Comparison of ENCODE assay signal across 30 mouse cellular contexts in genomic region chr10:27007364-27007763, GRCm38 (mm10).
A peak's percentile ranks its signal among the peaks of the same experiment; 100 is the strongest.
DNase-seq lines count a peak whose midpoint lies in the region; ATAC-seq and TF ChIP-seq lines count a peak whose summit lies in the region.
"Had no signal": no experiment of that assay in that cellular context is flagged by ENCODE, and none has a peak within 500 bp of the region (broad histone marks: within the 10 kb centered on the region; RNA-seq: fewer than 3 reads in every experiment).

No protein-coding gene starts in this region.

- TF ChIP-seq CTCF in forebrain, postnatal 0 days (IDR thresholded peaks at IDR 0.05; ENCODE audit: low read depth) = no peak

- H3K27me3 ChIP-seq in forebrain, postnatal 0 days (ENCODE audit: insufficient read depth, low read length) = no peaks in the 10 kb centered on the region
- no peaks in the 10 kb centered on the region for H3K27me3 ChIP-seq in forebrain, embryonic 10.5 days (ENCODE audit: poor library complexity, severe bottlenecking)
- no peaks in the 10 kb centered on the region for H3K27me3 ChIP-seq in midbrain, embryonic 13.5 days
- H3K27me3 ChIP-seq in midbrain, embryonic 11.5 days (ENCODE audit: control insufficient read depth, insufficient read depth, low read length) = no peaks in the 10 kb centered on the region
- no peaks in the 10 kb centered on the region for H3K27me3 ChIP-seq in midbrain, embryonic 15.5 days (replicated peaks)
- H3K27me3 ChIP-seq: embryonic facial prominence, embryonic 12.5 days; heart, embryonic 15.5 days; hindbrain, embryonic 15.5 days; intestine, embryonic 15.5 days; limb, embryonic 15.5 days; liver, embryonic 13.5 days; neural tube, embryonic 12.5 days had no signal

- no peak overlapping the region for H3K4me2 ChIP-seq in forebrain, postnatal 0 days (ENCODE audit: low read depth)
- H3K4me2 ChIP-seq in midbrain, embryonic 13.5 days (replicated peaks) = no peak overlapping the region
- no peak overlapping the region for H3K4me2 ChIP-seq in midbrain, embryonic 11.5 days
- H3K4me2 ChIP-seq in midbrain, embryonic 15.5 days = no peak overlapping the region
- H3K4me2 ChIP-seq: embryonic facial prominence, embryonic 12.5 days; heart, embryonic 15.5 days; hindbrain, embryonic 15.5 days; intestine, embryonic 15.5 days; limb, embryonic 15.5 days; liver, embryonic 13.5 days; neural tube, embryonic 12.5 days had no signal

- DNase-seq in forebrain, postnatal 0 days = peak; percentile 38
- no peak for DNase-seq in forebrain, embryonic 10.5 days (ENCODE audit: extremely low spot score, low spot score)
- DNase-seq in midbrain, embryonic 11.5 days (ENCODE audit: low spot score, missing footprints) = no peak
- peak; percentile 35 for DNase-seq in brain, adult 2 months (ENCODE audit: low read depth, low spot score)
- DNase-seq in lung, postnatal 14 days = no peak
- DNase-seq: adrenal gland, adult 2 months; adrenal gland, postnatal 36 days; B cell, adult 2 months; cerebellum, adult 8-10 months; embryo, embryonic 11 days; gastrocnemius, postnatal 14 days; kidney, adult 8-10 months; layer of hippocampus, postnatal 36 days; liver, embryonic 13.5 days; lung, adult 18-20 months; lung, postnatal 10 days; right cerebral cortex, postnatal 14 days; thymus, postnatal 4 days had no signal

- peak; percentile 67; the same call in 1 of the 2 replicates for ATAC-seq in forebrain, postnatal 0 days
- peak; percentile 63 for ATAC-seq in midbrain, embryonic 13.5 days
- ATAC-seq in midbrain, embryonic 11.5 days (ENCODE audit: low FRiP score) = no peak
- peak; percentile 84 for ATAC-seq in midbrain, embryonic 15.5 days (replicated peaks)
- ATAC-seq: activated CD4-positive, CD25-positive, alpha-beta regulatory T cell, adult 4 months; intestine, embryonic 15.5 days had no signal

- 35% methylated on average over 2 of the region's 2 CpGs for WGBS in forebrain, postnatal 0 days
- 85% methylated on average over 2 of the region's 2 CpGs for WGBS in forebrain, embryonic 10.5 days
- 57% methylated on average over 2 of the region's 2 CpGs for whole genome bisulfite sequencing in midbrain, embryonic 13.5 days
- 85% methylated on average over 2 of the region's 2 CpGs for WGBS in midbrain, embryonic 11.5 days
- 40% methylated on average over 2 of the region's 2 CpGs for WGBS in midbrain, embryonic 15.5 days

- no peak overlapping the region for H3K9ac ChIP-seq in forebrain, postnatal 0 days
- no peak overlapping the region for H3K9ac ChIP-seq in midbrain, embryonic 13.5 days (replicated peaks)
- H3K9ac ChIP-seq in midbrain, embryonic 11.5 days (ENCODE audit: low read length) = no peak overlapping the region
- no peak overlapping the region for H3K9ac ChIP-seq in midbrain, embryonic 15.5 days
- H3K9ac ChIP-seq: embryonic facial prominence, embryonic 12.5 days; heart, embryonic 15.5 days; hindbrain, embryonic 15.5 days; intestine, embryonic 15.5 days; limb, embryonic 15.5 days; liver, embryonic 13.5 days; neural tube, embryonic 12.5 days had no signal

- no peaks in the 10 kb centered on the region for H3K4me1 ChIP-seq in forebrain, postnatal 0 days (ENCODE audit: insufficient read depth)
- no peaks in the 10 kb centered on the region for H3K4me1 ChIP-seq in forebrain, embryonic 10.5 days
- no peaks in the 10 kb centered on the region for H3K4me1 ChIP-seq in midbrain, embryonic 13.5 days (replicated peaks)
- H3K4me1 ChIP-seq in midbrain, embryonic 11.5 days (ENCODE audit: control insufficient read depth, insufficient read depth, low read length) = no peaks in the 10 kb centered on the region
- H3K4me1 ChIP-seq in midbrain, embryonic 15.5 days = no peaks in the 10 kb centered on the region
- H3K4me1 ChIP-seq: embryonic facial prominence, embryonic 12.5 days; heart, embryonic 10.5 days; heart, embryonic 15.5 days; hindbrain, embryonic 15.5 days; intestine, embryonic 15.5 days; limb, embryonic 15.5 days; liver, embryonic 13.5 days; neural tube, embryonic 12.5 days had no signal

- no peak overlapping the region for H3K4me3 ChIP-seq in forebrain, postnatal 0 days (ENCODE audit: low read depth, low read length)
- H3K4me3 ChIP-seq in forebrain, embryonic 10.5 days = no peak overlapping the region
- no peak overlapping the region for H3K4me3 ChIP-seq in midbrain, embryonic 13.5 days (replicated peaks)
- no peak overlapping the region for H3K4me3 ChIP-seq in midbrain, embryonic 11.5 days (ENCODE audit: low read depth, low read length)
- H3K4me3 ChIP-seq in midbrain, embryonic 15.5 days = no peak overlapping the region
- H3K4me3 ChIP-seq: embryonic facial prominence, embryonic 12.5 days; heart, embryonic 10.5 days; heart, embryonic 15.5 days; hindbrain, embryonic 15.5 days; intestine, embryonic 15.5 days; limb, embryonic 10.5 days; limb, embryonic 15.5 days; liver, embryonic 13.5 days; neural tube, embryonic 12.5 days had no signal

- no peaks in the 10 kb centered on the region for H3K9me3 ChIP-seq in forebrain, postnatal 0 days (ENCODE audit: low read length)
- H3K9me3 ChIP-seq in forebrain, embryonic 10.5 days = no peaks in the 10 kb centered on the region
- no peaks in the 10 kb centered on the region for H3K9me3 ChIP-seq in midbrain, embryonic 13.5 days
- no peaks in the 10 kb centered on the region for H3K9me3 ChIP-seq in midbrain, embryonic 11.5 days (ENCODE audit: control insufficient read depth, low read length)
- H3K9me3 ChIP-seq in midbrain, embryonic 15.5 days = no peaks in the 10 kb centered on the region
- H3K9me3 ChIP-seq: embryonic facial prominence, embryonic 12.5 days; heart, embryonic 10.5 days; heart, embryonic 15.5 days; hindbrain, embryonic 15.5 days; intestine, embryonic 15.5 days; limb, embryonic 10.5 days; limb, embryonic 15.5 days; liver, embryonic 13.5 days; neural tube, embryonic 12.5 days had no signal

- H3K36me3 ChIP-seq in forebrain, postnatal 0 days (ENCODE audit: insufficient read depth) = no peaks in the 10 kb centered on the region
- H3K36me3 ChIP-seq in forebrain, embryonic 10.5 days (replicated peaks) = no peaks in the 10 kb centered on the region
- H3K36me3 ChIP-seq in midbrain, embryonic 13.5 days = no peaks in the 10 kb centered on the region
- no peaks in the 10 kb centered on the region for H3K36me3 ChIP-seq in midbrain, embryonic 11.5 days (ENCODE audit: control insufficient read depth, insufficient read depth, low read length)
- H3K36me3 ChIP-seq in midbrain, embryonic 15.5 days (replicated peaks) = no peaks in the 10 kb centered on the region
- H3K36me3 ChIP-seq: embryonic facial prominence, embryonic 12.5 days; heart, embryonic 10.5 days; heart, embryonic 15.5 days; hindbrain, embryonic 15.5 days; intestine, embryonic 15.5 days; limb, embryonic 10.5 days; limb, embryonic 15.5 days; liver, embryonic 13.5 days; neural tube, embryonic 12.5 days had no signal

- no peak overlapping the region for H3K27ac ChIP-seq in forebrain, postnatal 0 days (ENCODE audit: low read depth, low read length)
- H3K27ac ChIP-seq in forebrain, embryonic 10.5 days = no peak overlapping the region
- H3K27ac ChIP-seq in midbrain, embryonic 13.5 days = no peak overlapping the region
- no peak overlapping the region for H3K27ac ChIP-seq in midbrain, embryonic 11.5 days (ENCODE audit: low read depth, low read length)
- peak overlapping the region; percentile 51; the same call in 1 of the 2 replicates for H3K27ac ChIP-seq in midbrain, embryonic 15.5 days
- H3K27ac ChIP-seq: embryonic facial prominence, embryonic 12.5 days; heart, embryonic 10.5 days; heart, embryonic 15.5 days; hindbrain, embryonic 15.5 days; intestine, embryonic 15.5 days; kidney, postnatal 0 days; limb, embryonic 10.5 days; limb, embryonic 15.5 days; liver, embryonic 13.5 days; neural tube, embryonic 12.5 days had no signal

Comparison
In these comparisons a context has a peak if more than half of its experiments do, and no peak if none do; other contexts are left out.
1. DNase-seq: peak in forebrain, postnatal 0 days (single experiment) and brain, adult 2 months (single experiment); none in forebrain, embryonic 10.5 days (single experiment), midbrain, embryonic 11.5 days (single experiment) and lung, postnatal 14 days (single experiment).